Mouse (Mus musculus) yolk sac, embryonic 10.5 days (tissue): ENCODE measurements around the gene Fam155a.

ENCODE experiments used
- DNase-seq: peaks from one replicate; pipeline ENCODE4 v3.0.0-alpha.2; 2017; ENCODE audit warnings: low spot score

Fam155a gene

GRCm38 (mm10) chr8:9482565-9482964, 288.4 kb downstream of the Fam155a start:
- no peak for DNase-seq

GRCm38 (mm10) chr8:9471290-9471689, 299.7 kb downstream of the Fam155a start:
- no peak for DNase-seq

DNA sequence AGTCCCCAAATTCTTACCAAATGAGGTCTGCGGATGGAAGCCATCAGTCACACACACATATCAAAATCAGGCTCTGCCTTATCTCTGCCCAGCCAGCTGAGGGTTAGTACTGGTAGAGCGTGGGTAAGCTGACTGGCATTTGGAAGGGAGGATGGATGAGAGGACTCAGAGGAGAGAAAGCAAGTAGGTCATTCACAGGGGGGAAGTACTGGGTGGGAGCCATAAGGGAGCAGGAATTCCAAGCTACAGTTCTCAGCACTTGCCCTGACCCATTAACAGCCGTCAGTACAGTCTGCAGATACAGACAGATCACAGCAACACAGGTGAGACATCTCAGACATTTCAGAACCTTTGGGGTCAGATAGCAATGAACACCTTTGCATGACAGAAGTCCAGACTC, 300.8 kb downstream of the Fam155a start:
- no peak for DNase-seq

DNA sequence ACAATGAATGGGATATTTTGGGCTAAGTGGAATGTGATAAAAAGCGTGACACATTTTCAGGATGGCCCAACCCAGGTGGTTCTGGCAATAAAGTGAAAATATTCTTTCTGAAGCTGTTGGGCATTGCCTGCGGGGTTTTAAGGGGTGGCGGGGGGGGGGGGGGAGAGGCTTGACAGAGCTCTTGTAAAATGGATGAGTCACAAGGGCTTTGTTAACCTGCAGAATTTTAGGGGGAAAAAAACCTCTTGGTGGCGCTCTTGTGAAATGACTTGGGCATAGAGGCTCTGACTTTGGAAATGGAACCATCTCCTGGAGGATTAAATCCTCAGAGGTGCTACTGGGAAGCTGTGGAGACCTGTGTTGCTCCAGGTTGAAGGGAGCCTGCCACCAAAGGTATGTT, 309.9 kb downstream of the Fam155a start:
- no peak for DNase-seq

- no peak for DNase-seq
Measured at GRCm38 (mm10) chr8:9460707-9461106, 310.3 kb downstream of the Fam155a start.

- DNase-seq, result no peak
Measured at GRCm38 (mm10) chr8:9458614-9459013, 312.3 kb downstream of the Fam155a start.

- no peak for DNase-seq
Measured at GRCm38 (mm10) chr8:9455138-9455537, 315.8 kb downstream of the Fam155a start.

DNA sequence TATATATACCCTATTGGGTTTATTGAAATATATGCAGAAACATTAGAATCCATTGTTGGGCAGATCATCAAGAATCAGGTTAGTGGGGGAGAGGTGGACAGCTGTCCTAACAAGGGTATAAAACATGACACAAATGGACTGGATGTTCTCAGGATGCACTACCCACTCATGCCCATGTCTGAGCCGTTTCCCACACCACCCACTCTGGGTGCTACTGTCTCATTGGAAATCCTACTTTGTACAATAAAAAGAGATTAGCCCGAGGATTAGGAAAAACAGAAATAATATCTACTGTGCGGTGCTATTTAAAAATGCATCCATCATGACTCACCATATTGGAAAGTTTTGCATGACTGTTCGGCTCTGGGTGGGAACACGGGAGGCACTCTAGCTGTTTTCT, 317.2 kb downstream of the Fam155a start:
- DNase-seq, result no peak

GRCm38 (mm10) chr8:9451543-9451942, 319.4 kb downstream of the Fam155a start:
- DNase-seq, result no peak

DNA sequence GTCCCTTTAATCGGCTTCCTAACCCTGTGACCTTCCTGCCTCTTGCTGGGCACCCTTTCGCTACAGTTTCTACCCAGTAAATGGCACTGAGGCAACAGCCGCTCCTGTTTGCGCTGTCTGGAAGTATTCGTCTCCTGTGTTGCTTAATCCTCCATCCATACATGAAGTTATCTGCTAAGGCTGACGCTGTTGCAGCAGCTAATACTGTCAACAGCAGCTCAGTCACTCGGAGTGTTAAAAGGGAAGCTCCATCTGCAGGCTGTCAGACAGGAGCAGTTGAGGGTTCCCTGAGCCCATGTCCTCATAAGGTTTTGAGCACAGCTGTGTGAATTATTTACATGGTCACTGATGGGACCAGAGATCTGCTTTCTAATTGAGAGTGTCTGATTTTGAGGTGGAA, 322.3 kb downstream of the Fam155a start:
- no peak for DNase-seq

GRCm38 (mm10) chr8:9437822-9438221, 333.1 kb downstream of the Fam155a start:
- no peak for DNase-seq

DNA sequence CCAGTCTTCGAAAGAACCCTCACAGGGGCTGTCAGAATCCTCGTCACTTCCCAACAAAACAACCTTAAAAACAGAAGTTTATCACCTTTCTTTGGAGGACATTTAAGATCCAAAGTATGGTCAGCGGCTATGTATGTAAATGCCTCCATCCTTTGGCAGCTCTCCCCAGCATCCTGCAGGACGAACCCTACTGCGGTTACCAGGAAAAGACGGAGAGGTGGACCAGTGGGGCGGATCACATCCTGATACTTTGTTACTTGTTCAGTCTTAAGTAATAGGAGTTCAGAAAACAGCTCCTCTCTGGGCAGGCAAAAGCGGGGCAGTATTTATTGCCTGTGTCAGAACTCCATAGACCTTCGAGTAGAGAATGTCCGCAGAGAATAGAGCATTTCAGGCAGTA, 335.5 kb downstream of the Fam155a start:
- no peak for DNase-seq

GRCm38 (mm10) chr8:9432635-9433372, 338.2 kb downstream of the Fam155a start:
- no peak for DNase-seq

- no peak for DNase-seq
Measured at GRCm38 (mm10) chr8:9428846-9429245, 342.1 kb downstream of the Fam155a start.

- DNase-seq, result no peak
Measured at GRCm38 (mm10) chr8:9424069-9424468, 346.9 kb downstream of the Fam155a start.

DNA sequence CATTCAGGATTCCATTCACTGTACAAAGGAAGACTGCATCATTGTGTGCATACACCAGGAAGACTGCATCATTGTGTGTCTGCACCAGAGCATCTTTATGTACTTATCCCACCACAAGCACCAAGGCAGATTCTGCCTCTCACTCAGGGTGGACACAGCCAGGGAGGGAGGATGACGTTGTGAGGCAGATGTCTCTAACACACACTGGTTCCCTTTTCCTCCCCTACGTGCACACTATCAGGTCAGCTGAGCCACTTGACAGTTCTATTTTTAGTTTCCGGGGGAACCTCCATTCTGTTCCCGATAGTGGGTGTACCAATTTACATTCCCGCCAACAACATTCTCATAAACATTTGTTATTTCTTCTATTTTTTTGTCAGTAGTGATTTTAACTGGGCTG, 347.4 kb downstream of the Fam155a start:
- DNase-seq, result no peak

DNA sequence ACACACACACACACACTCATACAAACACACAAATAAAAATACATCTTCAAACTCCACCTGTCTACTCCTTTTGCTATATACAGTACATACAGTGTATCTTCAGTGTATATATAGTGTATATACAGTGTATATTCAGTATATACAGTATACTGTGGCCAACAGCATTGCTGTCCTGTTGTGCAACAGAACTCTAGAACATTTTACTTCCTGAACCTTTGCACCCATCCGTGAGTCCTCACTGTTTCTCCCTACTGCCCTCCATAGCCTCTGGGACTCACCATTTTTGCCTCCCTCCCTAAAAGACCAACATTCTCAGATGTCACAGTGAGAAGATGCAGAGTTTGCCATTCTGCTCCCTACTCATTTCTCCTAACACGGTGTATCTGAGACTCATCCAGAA, 347.8 kb downstream of the Fam155a start:
- no peak for DNase-seq

DNA sequence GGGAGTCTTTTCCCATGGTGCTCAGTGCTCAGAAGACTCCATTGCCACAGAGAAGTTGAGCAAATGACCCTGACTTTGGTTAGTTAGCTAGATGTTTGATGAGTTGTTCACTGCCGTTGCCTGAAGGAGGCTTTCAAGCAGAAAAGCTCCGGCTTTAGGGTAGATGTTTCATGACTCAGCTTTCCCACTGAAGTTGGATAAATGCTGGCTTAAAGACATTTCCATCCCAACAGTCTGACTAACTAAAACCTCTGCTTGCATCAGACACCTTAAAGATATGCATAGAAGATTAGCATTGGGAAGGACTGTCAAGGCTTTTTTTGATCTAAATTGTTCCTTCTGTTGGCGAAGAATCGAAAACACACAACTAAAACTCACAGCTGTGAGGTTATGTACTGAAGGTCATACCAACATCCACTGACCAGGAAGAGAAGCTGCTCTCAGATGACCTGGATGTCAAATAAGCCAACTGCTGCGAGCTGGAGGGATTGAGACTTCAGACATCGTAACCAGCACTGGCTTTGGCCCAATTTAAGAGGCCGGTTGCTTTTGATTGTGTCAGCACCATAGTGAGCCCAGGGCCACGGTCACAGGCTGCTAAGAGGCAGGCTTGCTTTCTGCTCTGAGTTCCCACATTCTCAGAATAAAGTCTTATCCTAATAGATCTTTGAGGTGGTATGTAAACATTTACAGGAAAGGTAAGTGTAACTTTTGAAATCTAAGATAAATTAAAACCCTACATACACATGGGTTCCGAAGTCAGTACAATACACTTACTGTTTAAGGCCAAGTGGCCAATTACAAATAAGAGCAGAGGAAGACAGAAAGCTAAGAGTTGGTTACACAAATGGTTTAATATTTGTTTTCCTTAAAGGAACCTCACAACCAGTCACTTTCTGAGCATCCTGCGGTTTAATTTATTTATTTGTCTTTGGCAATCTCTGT, 351.8 kb downstream of the Fam155a start:
- no peak for DNase-seq

- DNase-seq, result no peak
Measured at GRCm38 (mm10) chr8:9416189-9416588, 354.8 kb downstream of the Fam155a start.

- no peak for DNase-seq
Measured at GRCm38 (mm10) chr8:9408480-9408879, 362.5 kb downstream of the Fam155a start.

DNA sequence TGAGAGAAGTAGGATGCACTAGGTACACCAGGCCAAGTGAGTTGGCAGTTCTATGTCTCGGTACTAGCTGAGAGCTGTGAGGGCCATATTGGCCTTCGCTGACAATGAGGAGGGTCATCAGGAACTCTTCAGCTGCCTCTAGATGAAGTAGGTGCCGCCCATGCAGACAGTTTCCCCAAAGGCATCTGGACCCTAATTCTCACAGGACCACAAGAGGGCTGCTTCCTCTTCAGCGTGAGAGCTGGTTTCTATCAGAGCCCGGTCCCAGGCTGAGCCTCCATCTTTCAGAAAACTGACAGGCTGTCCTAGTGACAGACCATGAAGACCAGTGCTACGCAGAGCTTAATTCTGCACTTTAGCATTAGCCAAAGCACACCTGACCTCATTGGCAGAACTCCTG, 364.8 kb downstream of the Fam155a start:
- DNase-seq, result no peak

DNA sequence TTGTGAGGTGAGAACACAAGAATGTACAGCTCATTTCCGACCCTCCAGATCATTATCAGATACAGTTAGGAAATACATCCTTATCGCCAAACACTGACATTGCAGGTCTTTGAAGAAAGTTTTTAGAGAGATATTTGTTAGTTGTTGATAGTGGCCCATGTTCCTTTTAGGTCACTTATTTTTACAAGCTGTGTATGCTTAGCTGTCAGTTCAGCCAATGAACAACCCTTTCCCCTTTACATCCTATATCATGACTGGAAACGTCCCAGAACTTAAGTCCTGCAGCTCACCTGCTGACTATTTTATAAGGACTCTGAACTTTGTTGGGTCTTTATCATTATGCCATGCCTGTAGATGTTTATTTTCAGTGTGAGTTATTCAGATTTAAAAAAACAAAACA, 366.3 kb downstream of the Fam155a start:
- no peak for DNase-seq

- DNase-seq, result no peak
Measured at GRCm38 (mm10) chr8:9402393-9402792, 368.6 kb downstream of the Fam155a start.
